ENCODE assay signal across 28 mouse cellular contexts in genomic region chr3:56708260-56708659, GRCm38 (mm10).
DNase-seq lines count a peak whose midpoint lies in the region; ATAC-seq lines count a peak whose summit lies in the region.
"Had no signal": no experiment of that assay in that cellular context is flagged by ENCODE, and none has a peak within 500 bp of the region (broad histone marks: within the 10 kb centered on the region; RNA-seq: fewer than 3 reads in every experiment).

No protein-coding gene starts in this region.

- no peaks in the 10 kb centered on the region for H3K36me3 ChIP-seq in hindbrain, embryonic 15.5 days
- H3K36me3 ChIP-seq in hindbrain, embryonic 12.5 days: no peaks in the 10 kb centered on the region
- no peaks in the 10 kb centered on the region for H3K36me3 ChIP-seq in midbrain, embryonic 16.5 days (ENCODE audit: control insufficient read depth, insufficient read depth, low read length)
- H3K36me3 ChIP-seq: embryonic facial prominence, embryonic 13.5 days; intestine, embryonic 15.5 days; liver, embryonic 13.5 days; neural tube, embryonic 15.5 days had no signal

- H3K27ac ChIP-seq in hindbrain, embryonic 15.5 days (replicated peaks): peak overlapping the region; percentile 69
- no peak overlapping the region; the same call in 1 of the 2 replicates for H3K27ac ChIP-seq in hindbrain, embryonic 12.5 days
- peak overlapping the region; percentile 50 for H3K27ac ChIP-seq in midbrain, embryonic 16.5 days (ENCODE audit: low read length)
- H3K27ac ChIP-seq: embryonic facial prominence, embryonic 13.5 days; forebrain, embryonic 13.5 days; intestine, embryonic 15.5 days; liver, embryonic 13.5 days; neural tube, embryonic 15.5 days had no signal

- WGBS in hindbrain, embryonic 15.5 days: 61% methylated on average over 1 of the region's 1 CpGs
- 61% methylated on average over 1 of the region's 1 CpGs for WGBS in hindbrain, embryonic 12.5 days
- WGBS in midbrain, embryonic 16.5 days: 70% methylated on average over 1 of the region's 1 CpGs

- peaks cover 8% of the 10 kb centered on the region; the same call in 1 of the 2 replicates for H3K4me1 ChIP-seq in hindbrain, embryonic 15.5 days (replicated peaks)
- H3K4me1 ChIP-seq in hindbrain, embryonic 12.5 days: no peaks in the 10 kb centered on the region
- peaks cover 13% of the 10 kb centered on the region for H3K4me1 ChIP-seq in midbrain, embryonic 16.5 days (ENCODE audit: control insufficient read depth, insufficient read depth, low read length)
- H3K4me1 ChIP-seq: forebrain, embryonic 13.5 days; intestine, embryonic 15.5 days; liver, embryonic 13.5 days; megakaryocyte, embryonic 14.5 days; neural tube, embryonic 15.5 days had no signal

- H3K4me2 ChIP-seq in hindbrain, embryonic 15.5 days: no peak overlapping the region
- no peak overlapping the region for H3K4me2 ChIP-seq in hindbrain, embryonic 12.5 days (replicated peaks)
- H3K4me2 ChIP-seq in midbrain, embryonic 16.5 days (ENCODE audit: low read length): no peak overlapping the region
- H3K4me2 ChIP-seq: embryonic facial prominence, embryonic 13.5 days; forebrain, embryonic 13.5 days; heart, embryonic 11.5 days; intestine, embryonic 15.5 days; liver, embryonic 13.5 days; neural tube, embryonic 15.5 days had no signal

- DNase-seq in embryo, embryonic 11 days: peak; percentile 34
- DNase-seq in embryo, embryonic 10 days (ENCODE audit: low spot score): no peak
- peak; percentile 52 for DNase-seq in hindlimb bud, embryonic 11.5 days (ENCODE audit: extremely low spot score, low read depth, low spot score)
- DNase-seq in urinary bladder, postnatal 36 days (ENCODE audit: low spot score in 2 of 2): no peak
- DNase-seq: adrenal gland, postnatal 25 days; cerebellum, adult 8-10 months; cerebellum, postnatal 36 days; gastrocnemius, postnatal 14 days; heart, adult 11 months; kidney, adult 9 months; kidney, postnatal 36 days; liver, embryonic 13.5 days; lung, adult 2 months; right cerebral cortex, adult 18-20 months; right cerebral cortex, postnatal 4 days; thymus, postnatal 25 days had no signal

- ATAC-seq in hindbrain, embryonic 15.5 days (ENCODE audit: low FRiP score, low read depth): no peak
- no peak for ATAC-seq in hindbrain, embryonic 12.5 days (ENCODE audit: low FRiP score)
- no peak for ATAC-seq in midbrain, embryonic 16.5 days
- ATAC-seq: CD4-positive, CD25-positive, alpha-beta regulatory T cell, adult 4 months; forebrain, embryonic 13.5 days; intestine, embryonic 15.5 days had no signal

- no peak overlapping the region for H3K4me3 ChIP-seq in hindbrain, embryonic 15.5 days
- no peak overlapping the region for H3K4me3 ChIP-seq in hindbrain, embryonic 12.5 days
- no peak overlapping the region for H3K4me3 ChIP-seq in midbrain, embryonic 16.5 days (ENCODE audit: low read depth, low read length)
- H3K4me3 ChIP-seq: embryonic facial prominence, embryonic 13.5 days; erythroblast, embryonic 14.5 days; forebrain, embryonic 13.5 days; intestine, embryonic 15.5 days; liver, embryonic 13.5 days; megakaryocyte, embryonic 14.5 days; myocyte; neural tube, embryonic 15.5 days had no signal

- H3K9ac ChIP-seq in hindbrain, embryonic 15.5 days: no peak overlapping the region
- no peak overlapping the region for H3K9ac ChIP-seq in hindbrain, embryonic 12.5 days
- no peak overlapping the region for H3K9ac ChIP-seq in midbrain, embryonic 16.5 days (ENCODE audit: low read depth, low read length)
- H3K9ac ChIP-seq: embryonic facial prominence, embryonic 13.5 days; forebrain, embryonic 13.5 days; intestine, embryonic 15.5 days; liver, embryonic 13.5 days; neural tube, embryonic 15.5 days had no signal

- H3K9me3 ChIP-seq in hindbrain, embryonic 15.5 days: no peaks in the 10 kb centered on the region
- no peaks in the 10 kb centered on the region for H3K9me3 ChIP-seq in hindbrain, embryonic 12.5 days (replicated peaks)
- H3K9me3 ChIP-seq in midbrain, embryonic 16.5 days (replicated peaks; ENCODE audit: control insufficient read depth, low read length, poor library complexity, severe bottlenecking): no peaks in the 10 kb centered on the region
- H3K9me3 ChIP-seq: embryonic facial prominence, embryonic 13.5 days; forebrain, embryonic 13.5 days; intestine, embryonic 15.5 days; liver, embryonic 13.5 days; megakaryocyte, embryonic 14.5 days; neural tube, embryonic 15.5 days had no signal

- H3K27me3 ChIP-seq in hindbrain, embryonic 15.5 days: no peaks in the 10 kb centered on the region
- H3K27me3 ChIP-seq in hindbrain, embryonic 12.5 days: no peaks in the 10 kb centered on the region
- H3K27me3 ChIP-seq in midbrain, embryonic 16.5 days (ENCODE audit: control insufficient read depth, insufficient read depth, low read depth, low read length): no peaks in the 10 kb centered on the region
- H3K27me3 ChIP-seq: embryonic facial prominence, embryonic 13.5 days; forebrain, embryonic 13.5 days; intestine, embryonic 15.5 days; liver, embryonic 13.5 days; megakaryocyte, embryonic 14.5 days; neural tube, embryonic 15.5 days had no signal

Comparison
In these comparisons a context has a peak if more than half of its experiments do, and no peak if none do; other contexts are left out.
1. DNase-seq: peak in embryo, embryonic 11 days (single experiment) and hindlimb bud, embryonic 11.5 days (single experiment); none in embryo, embryonic 10 days (single experiment) and urinary bladder, postnatal 36 days (0 of 2).